Mouse (Mus musculus) forebrain, embryonic 14.5 days (tissue): ENCODE data around the gene Tepsin. TPM values are rescaled to one million over a fixed set of nuclear protein-coding genes. Genes with fewer than 3 reads are reported as not detected.
A peak's percentile ranks its signal among the peaks of the same experiment; 100 is the strongest.

Experiments
- ATAC-seq: fragments of 200-750 bp; cut with Nextera tagmentation; 2 replicates; pipeline ENCODE4 v1.8.0; 2017; ENCODE audit warnings: mild to moderate bottlenecking, moderate library complexity
- DNase-seq: peaks from one replicate; pipeline ENCODE4 v3.0.0-alpha.2; 2015; ENCODE audit warnings: low spot score
- H3K27ac ChIP-seq: fragments of 300-500 bp; sonication (generic); 2 replicates; pipeline ENCODE4 v1.5.1; 2014; ENCODE audit warnings: low read depth, mild to moderate bottlenecking, control low read depth, low read length, moderate library complexity
- H3K27me3 ChIP-seq: fragments of 300-500 bp; sonication (generic); replicated peaks from 2 replicates; pipeline ENCODE4 v1.6.1; 2014; ENCODE audit warnings: low read length, control low read depth, mixed read lengths; ENCODE audit not compliant: control insufficient read depth, insufficient read depth
- H3K36me3 ChIP-seq: fragments of 300-500 bp; sonication (generic); 2 replicates; pipeline ENCODE4 v1.6.1; 2014; ENCODE audit warnings: low read length, control low read depth; ENCODE audit not compliant: control insufficient read depth, insufficient read depth
- H3K4me1 ChIP-seq: fragments of 300-500 bp; sonication (generic); 2 replicates; pipeline ENCODE4 v1.6.1; 2014; ENCODE audit warnings: antibody characterized with exemption, low read length, control low read depth; ENCODE audit not compliant: control insufficient read depth, insufficient read depth
- H3K4me2 ChIP-seq: fragments of 300-500 bp; sonication (generic); 2 replicates; pipeline ENCODE4 v1.6.1; 2014; ENCODE audit warnings: mild to moderate bottlenecking, control low read depth, low read length
- H3K4me3 ChIP-seq: fragments of 300-500 bp; sonication (generic); 2 replicates; pipeline ENCODE4 v1.5.1; 2014; ENCODE audit warnings: low read depth, low read length, control low read depth
- H3K9ac ChIP-seq: fragments of 300-500 bp; sonication (generic); 2 replicates; pipeline ENCODE4 v1.6.1; 2014; ENCODE audit warnings: mild to moderate bottlenecking, low read length, control low read depth, moderate library complexity
- H3K9me3 ChIP-seq: fragments of 300-500 bp; sonication (generic); replicated peaks from 2 replicates; pipeline ENCODE4 v1.6.1; 2016; ENCODE audit warnings: low read length, control low read depth, mixed read lengths; ENCODE audit not compliant: control insufficient read depth
- WGBS: fragments of 180-500 bp; shearing (Covaris S2); extraction: QIAGEN DNeasy Blood & Tissue Kit; methylation state at CpG from one replicate; pipeline ENCODE4 v1.1.7; 2014; 5-methylcytosine and 5-hydroxymethylcytosine counted together
- polyA plus RNA-seq: library from polyadenylated mRNA; unstranded; fragments of >200 nt; fragmentation: Nextera tagmentation; extraction: Ambion mirVana; gene quantifications from 2 replicates; pipeline ENCODE4 v1.2.1, GENCODE M21; 2014

Tepsin gene
- 12.4 and 14.6 TPM in 2 replicates for polyA plus RNA-seq

GRCm38 (mm10) chr11:120098588-120099511 lies at the start of gene Tepsin, which contains the start of gene Ndufaf8:
Gene Tepsin, minus strand, starts transcription at chr11:120098731.
Gene Ndufaf8, plus strand, starts transcription at chr11:120098928.
- Histone ChIP-seq H3K9me3 (no peaks in the 10 kb centered on the region), H3K27me3 (no peaks in the 10 kb centered on the region), H3K4me2 (peak within 1 kb of the TSS; percentile 93), H3K9ac (peak within 1 kb of the TSS; percentile 92), H3K4me1 (peaks cover 12% of the 10 kb centered on the region), H3K36me3 (peaks cover 36% of the 10 kb centered on the region), H3K27ac (peak within 1 kb of the TSS; percentile 92), H3K4me3 (peak within 1 kb of the TSS; percentile 81)
- DNase-seq (peak; percentile 98), ATAC-seq (peak; percentile 98)
- WGBS, result under 1% methylated on average over 74 of the region's 77 CpGs

DNA sequence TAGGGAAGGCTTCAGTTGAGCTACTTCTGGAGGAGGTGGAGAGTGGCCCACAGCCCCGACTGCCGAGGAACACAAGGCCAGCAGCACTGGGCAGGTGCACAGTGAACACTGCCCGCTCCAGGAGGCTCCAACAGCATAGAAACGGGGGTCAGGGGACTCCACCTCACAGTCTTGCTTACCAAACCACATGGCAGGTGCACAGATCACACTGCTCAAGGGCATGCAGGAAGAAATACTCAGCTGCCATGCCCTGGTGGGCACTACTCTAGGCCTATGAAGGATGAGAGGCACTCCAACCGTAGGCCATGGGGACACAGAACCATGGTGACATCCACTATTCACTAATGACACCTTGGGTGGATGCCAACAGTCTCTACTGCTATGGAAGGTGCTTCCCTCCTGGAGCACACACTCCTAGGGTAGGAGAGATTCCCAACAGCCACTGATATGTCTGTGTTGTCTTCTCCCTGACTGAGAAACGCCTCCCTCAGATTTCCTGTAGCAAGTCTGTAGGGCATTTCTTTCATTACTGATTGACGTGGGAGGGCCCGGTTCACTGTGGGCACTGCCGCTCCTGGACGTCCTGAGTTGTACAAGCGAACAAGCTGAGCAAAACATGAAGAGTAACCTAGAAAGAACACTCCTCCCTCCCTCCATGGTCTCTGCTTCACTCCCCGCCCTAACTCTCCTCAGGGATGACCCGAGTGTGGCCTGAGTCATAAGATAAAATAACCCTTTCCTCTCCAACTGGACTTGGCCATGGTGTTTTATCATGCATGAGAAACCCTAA lies 45.4 kb upstream of the Tepsin start:
- Histone ChIP-seq H3K9me3 (no peaks in the 10 kb centered on the region), H3K9ac (no peak overlapping the region), H3K27me3 (no peaks in the 10 kb centered on the region), H3K4me3 (no peak overlapping the region), H3K36me3 (peaks cover 14% of the 10 kb centered on the region), H3K4me1 (no peaks in the 10 kb centered on the region), H3K27ac (no peak overlapping the region), H3K4me2 (no peak overlapping the region)
- 84% methylated on average over 13 of the region's 13 CpGs for WGBS
- DNase-seq (no peak), ATAC-seq (no peak)

- Histone ChIP-seq H3K27me3 (no peaks in the 10 kb centered on the region), H3K4me1 (no peaks in the 10 kb centered on the region), H3K27ac (no peak overlapping the region), H3K9ac (no peak overlapping the region), H3K36me3 (peaks cover 21% of the 10 kb centered on the region), H3K4me3 (no peak overlapping the region), H3K9me3 (no peaks in the 10 kb centered on the region), H3K4me2 (no peak overlapping the region)
- DNase-seq (peak; percentile 11), ATAC-seq (no peak)
- WGBS, result 78% methylated on average over 3 of the region's 3 CpGs
Measured at GRCm38 (mm10) chr11:120142601-120143051, 44.1 kb upstream of the Tepsin start.

- DNase-seq (no peak), ATAC-seq (no peak)
- H3K9ac ChIP-seq, result no peak overlapping the region
- H3K9me3 ChIP-seq, result no peaks in the 10 kb centered on the region
- H3K4me3 ChIP-seq, result no peak overlapping the region
- H3K36me3 ChIP-seq, result peaks cover 20% of the 10 kb centered on the region
- H3K27me3 ChIP-seq, result no peaks in the 10 kb centered on the region
- 81% methylated on average over 6 of the region's 6 CpGs for WGBS
- H3K4me2 ChIP-seq, result no peak overlapping the region
- no peak overlapping the region for H3K27ac ChIP-seq
- no peaks in the 10 kb centered on the region for H3K4me1 ChIP-seq
Measured at GRCm38 (mm10) chr11:120140255-120140654, 41.7 kb upstream of the Tepsin start.

- H3K4me3 ChIP-seq, result no peak overlapping the region
Measured at GRCm38 (mm10) chr11:120139309-120139731, 40.8 kb upstream of the Tepsin start.

DNA sequence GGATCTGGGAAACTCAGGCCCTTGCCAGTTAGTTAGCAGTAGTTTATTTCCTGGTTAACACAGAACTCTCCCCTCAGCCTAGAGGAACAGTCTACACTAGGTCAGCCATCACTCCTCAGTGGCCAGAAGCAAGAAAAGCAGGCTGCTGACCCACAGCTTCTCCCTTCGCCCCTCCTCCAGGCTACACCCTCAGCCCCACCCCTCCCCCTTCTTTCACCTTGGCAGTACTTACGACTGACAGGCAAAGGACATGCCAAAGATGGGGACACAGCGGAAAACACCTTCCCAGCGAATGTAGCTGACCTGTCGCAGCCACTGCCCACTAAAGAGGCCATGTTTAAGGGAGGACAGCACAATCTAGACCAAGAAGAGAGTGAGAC lies 39.1 kb upstream of the Tepsin start:
- WGBS, result 49% methylated on average over 5 of the region's 5 CpGs
- H3K27ac ChIP-seq, result no peak overlapping the region
- no peak overlapping the region for H3K4me2 ChIP-seq
- no peaks in the 10 kb centered on the region for H3K9me3 ChIP-seq
- H3K4me3 ChIP-seq, result no peak overlapping the region
- H3K36me3 ChIP-seq, result peaks cover 36% of the 10 kb centered on the region
- ATAC-seq (no peak), DNase-seq (no peak)
- no peaks in the 10 kb centered on the region for H3K4me1 ChIP-seq
- H3K9ac ChIP-seq, result no peak overlapping the region
- H3K27me3 ChIP-seq, result no peaks in the 10 kb centered on the region

More at GRCm38 (mm10) chr11:120139309-120139731, 40.8 kb upstream of the Tepsin start:
- 92% methylated on average over 10 of the region's 10 CpGs for WGBS
- H3K27ac ChIP-seq, result no peak overlapping the region
- no peaks in the 10 kb centered on the region for H3K27me3 ChIP-seq
- H3K4me1 ChIP-seq, result no peaks in the 10 kb centered on the region
- DNase-seq (no peak), ATAC-seq (no peak)
- peaks cover 27% of the 10 kb centered on the region for H3K36me3 ChIP-seq
- no peak overlapping the region for H3K9ac ChIP-seq
- H3K4me2 ChIP-seq, result no peak overlapping the region
- no peaks in the 10 kb centered on the region for H3K9me3 ChIP-seq

DNA sequence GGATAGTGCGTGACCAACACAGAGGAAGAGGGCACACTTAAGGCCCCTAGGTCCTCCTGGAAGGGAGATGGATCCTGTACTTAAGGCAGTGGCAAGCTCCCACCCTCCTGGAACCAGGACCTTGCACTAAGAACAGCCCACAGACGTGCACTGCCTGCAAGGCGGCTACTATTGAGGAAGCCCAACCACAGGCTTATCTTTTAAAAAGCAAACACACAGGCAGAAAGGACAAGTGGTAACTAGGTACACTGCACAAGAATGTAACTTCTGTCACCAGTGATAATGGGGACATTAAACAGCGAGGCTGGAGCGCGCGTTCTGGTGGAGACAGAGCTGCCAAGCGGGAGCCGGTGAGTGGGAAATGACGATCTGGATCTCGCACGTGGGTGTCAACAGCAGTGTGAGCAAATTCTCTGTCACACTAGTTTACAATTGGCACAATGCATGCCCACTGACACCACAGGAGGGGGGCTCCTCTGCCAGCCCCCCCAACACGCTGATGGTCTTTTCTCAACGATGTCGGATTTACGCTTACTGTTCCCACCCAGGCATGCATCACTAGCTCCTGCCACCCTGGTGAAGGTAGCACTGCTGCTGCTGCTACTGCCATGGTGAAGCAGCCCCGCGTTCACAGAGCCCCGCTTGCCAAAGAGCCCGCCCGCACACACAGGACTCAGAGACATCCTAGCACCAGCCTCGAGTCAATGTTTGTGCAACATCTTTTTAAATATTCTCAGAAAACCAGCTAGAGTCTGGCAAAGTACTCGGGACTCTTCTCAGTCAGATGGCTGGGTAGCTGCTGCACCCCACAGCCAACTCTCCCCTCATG lies 38.5 kb upstream of the Tepsin start:
- H3K36me3 ChIP-seq, result peaks cover 42% of the 10 kb centered on the region
- no peaks in the 10 kb centered on the region for H3K27me3 ChIP-seq
- H3K27ac ChIP-seq, result no peak overlapping the region
- no peak overlapping the region for H3K4me3 ChIP-seq
- H3K9ac ChIP-seq, result no peak overlapping the region
- H3K4me2 ChIP-seq, result no peak overlapping the region
- WGBS, result 71% methylated on average over 23 of the region's 23 CpGs
- peak; percentile 40; the same call in 1 of the 2 replicates for ATAC-seq
- no peaks in the 10 kb centered on the region for H3K4me1 ChIP-seq
- DNase-seq, result peak; percentile 27
- no peaks in the 10 kb centered on the region for H3K9me3 ChIP-seq

- Histone ChIP-seq H3K36me3 (peaks cover 49% of the 10 kb centered on the region), H3K27ac (no peak overlapping the region), H3K4me2 (no peak overlapping the region), H3K4me1 (no peaks in the 10 kb centered on the region), H3K4me3 (no peak overlapping the region), H3K27me3 (no peaks in the 10 kb centered on the region), H3K9ac (no peak overlapping the region), H3K9me3 (no peaks in the 10 kb centered on the region)
- 81% methylated on average over 8 of the region's 8 CpGs for WGBS
- DNase-seq (no peak), ATAC-seq (no peak)
Measured at GRCm38 (mm10) chr11:120136195-120136594, 37.7 kb upstream of the Tepsin start.
